Mouse (Mus musculus) inflammation-experienced regulatory T-cells (primary cell): ENCODE measurements around the gene Igflr1. TPM values are rescaled to one million over a fixed set of nuclear protein-coding genes. Genes with fewer than 3 reads are reported as not detected.

ENCODE experiments used
- polyA plus RNA-seq, 2 experiments: library from polyadenylated mRNA; unstranded; fragments of 100-300 nt; shearing (Covaris generic); gene quantifications; one replicate each; pipeline ENCODE4 v1.2.1; 2017

Gene Igflr1
- polyA plus RNA-seq: 100 to 1,000 TPM in 1 of 2 experiments, 10 to 100 TPM in 1; 76.2 to 250 TPM

DNA sequence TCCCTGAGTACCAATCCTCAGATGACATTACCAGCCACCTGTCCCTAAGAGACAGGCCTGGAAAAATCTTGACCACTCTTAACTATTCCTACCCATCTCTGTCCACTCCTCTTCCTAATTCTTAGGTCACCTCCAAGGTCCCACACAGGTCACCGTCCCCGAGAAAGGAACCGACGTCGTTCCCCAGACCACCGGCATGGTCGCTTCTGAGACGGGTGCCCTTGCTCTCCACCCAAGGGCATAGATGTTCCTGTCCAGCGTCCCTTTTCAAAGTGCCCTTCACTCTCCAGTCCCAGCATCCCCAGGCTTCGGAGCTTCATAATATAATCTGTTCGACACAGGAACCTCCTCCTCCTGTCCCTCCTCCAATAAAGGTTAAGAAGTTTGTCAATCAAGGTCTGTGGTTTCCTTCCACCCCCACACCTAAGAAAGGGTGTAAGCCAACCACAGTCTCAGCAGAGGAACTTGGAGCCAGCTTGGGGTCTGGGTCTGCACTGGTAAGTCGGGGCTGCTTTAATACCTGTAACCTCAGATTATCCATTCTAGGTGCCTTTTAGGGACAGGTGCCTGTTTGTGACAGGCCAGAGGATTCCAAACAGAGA is at the start of gene Igflr1:
Gene Igflr1, plus strand, starts transcription at position 458 of the 602 bp plus-strand sequence.

DNA sequence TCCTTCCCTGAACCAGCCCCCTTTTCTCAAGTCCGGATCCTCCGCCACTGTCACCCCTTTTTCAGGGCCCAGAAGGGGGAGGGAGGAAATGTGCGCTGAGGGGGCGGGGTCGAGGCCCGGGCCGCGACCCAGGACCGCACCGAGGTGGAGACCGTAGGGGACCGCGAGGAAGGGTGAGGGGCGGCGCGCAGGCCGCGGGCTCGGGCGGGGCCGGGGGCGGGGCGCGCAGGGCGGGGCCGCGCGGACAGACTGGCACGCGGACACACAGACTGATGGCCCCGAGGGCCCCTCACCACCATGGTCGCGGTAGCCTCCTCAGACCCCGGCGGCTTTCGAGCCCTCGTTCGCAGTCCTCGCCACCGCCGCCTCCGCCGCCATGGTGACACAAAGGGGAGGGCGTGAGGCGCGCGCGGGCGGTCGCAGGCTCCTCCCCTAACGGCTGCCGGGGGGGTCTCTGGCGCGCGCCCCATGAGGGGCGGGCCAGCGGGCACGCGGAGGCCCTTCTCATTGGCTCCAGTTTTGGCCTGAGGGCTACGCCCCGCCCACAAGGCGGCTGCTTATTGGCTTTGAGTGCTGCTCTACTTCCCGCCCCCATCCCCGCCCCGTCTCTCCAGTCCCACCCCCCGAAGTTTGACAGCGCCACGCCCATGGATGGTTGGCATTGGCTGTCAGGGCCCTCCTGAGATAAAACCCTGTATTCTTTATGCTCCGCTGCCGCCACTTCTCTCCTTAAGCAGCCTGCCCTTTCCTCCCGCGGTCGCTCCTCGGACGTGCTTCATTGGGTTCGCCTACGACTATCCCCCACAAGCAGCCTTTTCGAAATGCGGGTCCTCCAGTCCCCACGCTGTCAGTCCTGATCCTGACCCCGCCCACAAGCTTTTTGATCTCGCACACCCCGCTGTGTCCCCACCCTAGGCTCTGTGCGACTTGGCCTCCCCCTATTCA is 30.3 kb upstream of the Igflr1 start, which contains the start of gene Arhgap33:
Gene Arhgap33, minus strand, starts transcription at position 428 of the 945 bp plus-strand sequence.

DNA sequence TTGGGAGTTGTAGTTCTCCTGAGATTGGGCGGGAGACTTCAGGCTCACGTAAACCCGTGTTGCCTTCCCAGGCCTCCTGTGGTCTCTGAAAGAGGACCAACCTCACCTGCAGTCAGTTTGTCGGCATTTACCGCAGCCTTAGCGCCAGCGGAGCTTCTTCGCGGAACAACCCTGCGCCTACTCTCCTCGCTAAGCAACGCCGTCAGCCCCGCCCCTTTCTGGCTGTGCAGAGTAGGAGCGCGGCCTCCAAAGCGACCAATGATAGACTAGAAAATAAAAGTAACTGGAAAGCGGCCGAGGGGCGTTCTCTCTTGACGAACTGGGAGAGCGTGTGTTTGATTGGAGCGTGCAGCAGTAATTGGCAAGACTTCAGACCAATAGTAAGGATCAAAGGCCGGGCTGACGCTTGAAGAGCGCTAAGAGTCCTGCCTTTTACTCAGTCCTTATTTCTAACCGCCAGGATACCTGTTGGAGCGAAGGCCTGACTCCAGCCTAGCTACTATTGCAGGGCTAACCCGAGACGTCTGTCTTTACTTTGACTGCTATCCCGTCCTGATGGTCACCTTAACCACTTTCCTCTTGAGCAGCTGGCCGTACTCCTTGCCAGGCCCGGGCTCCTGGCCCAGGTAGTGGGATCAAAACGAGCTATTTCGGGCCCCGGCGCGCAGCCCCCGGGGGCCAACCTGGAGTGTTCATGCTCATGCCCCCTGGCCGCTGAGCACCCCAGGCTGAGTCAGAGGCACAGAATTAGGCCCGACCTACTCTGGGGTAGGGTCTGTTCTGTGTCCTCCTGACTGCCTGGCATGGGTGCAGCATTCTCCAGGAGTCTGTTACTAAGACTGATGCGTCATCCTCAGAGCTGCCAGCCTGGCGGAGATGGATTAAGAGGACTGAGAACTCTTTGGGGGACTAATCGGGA is 12.9 kb upstream of the Igflr1 start, which contains the start of the genes Hspb6 and Proser3:
Gene Hspb6, plus strand, starts transcription at position 77 of the 919 bp plus-strand sequence.
Gene Proser3, minus strand, starts transcription at position 198 of the 919 bp plus-strand sequence.

DNA sequence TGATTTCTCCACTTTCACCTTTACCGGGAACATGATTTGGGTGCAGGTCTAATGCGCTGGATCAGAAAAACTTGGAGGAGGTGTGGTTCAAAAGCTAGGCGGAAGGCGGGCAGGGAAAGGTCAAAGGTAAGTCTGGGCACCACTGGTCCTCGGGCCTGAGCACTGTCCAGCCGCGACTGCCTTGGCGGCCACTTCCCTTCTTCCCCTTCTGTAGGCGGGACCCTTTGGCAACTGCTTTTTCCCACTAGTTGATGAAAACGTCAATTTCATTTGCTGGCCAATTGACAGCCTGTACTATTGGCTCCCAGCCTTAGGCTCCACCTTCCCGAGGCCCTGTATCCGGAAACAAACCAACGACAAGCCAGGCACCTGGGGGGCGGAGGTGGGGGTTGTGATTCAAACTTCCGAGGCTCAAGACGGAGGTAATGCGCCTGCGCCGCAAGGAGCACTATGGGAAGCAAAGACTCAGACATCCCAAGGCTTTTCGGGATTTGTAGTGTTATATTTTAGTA is 5.7 kb upstream of the Igflr1 start, which contains the start of gene Lin37:
Gene Lin37, minus strand, starts transcription at position 396 of the 512 bp plus-strand sequence.

DNA sequence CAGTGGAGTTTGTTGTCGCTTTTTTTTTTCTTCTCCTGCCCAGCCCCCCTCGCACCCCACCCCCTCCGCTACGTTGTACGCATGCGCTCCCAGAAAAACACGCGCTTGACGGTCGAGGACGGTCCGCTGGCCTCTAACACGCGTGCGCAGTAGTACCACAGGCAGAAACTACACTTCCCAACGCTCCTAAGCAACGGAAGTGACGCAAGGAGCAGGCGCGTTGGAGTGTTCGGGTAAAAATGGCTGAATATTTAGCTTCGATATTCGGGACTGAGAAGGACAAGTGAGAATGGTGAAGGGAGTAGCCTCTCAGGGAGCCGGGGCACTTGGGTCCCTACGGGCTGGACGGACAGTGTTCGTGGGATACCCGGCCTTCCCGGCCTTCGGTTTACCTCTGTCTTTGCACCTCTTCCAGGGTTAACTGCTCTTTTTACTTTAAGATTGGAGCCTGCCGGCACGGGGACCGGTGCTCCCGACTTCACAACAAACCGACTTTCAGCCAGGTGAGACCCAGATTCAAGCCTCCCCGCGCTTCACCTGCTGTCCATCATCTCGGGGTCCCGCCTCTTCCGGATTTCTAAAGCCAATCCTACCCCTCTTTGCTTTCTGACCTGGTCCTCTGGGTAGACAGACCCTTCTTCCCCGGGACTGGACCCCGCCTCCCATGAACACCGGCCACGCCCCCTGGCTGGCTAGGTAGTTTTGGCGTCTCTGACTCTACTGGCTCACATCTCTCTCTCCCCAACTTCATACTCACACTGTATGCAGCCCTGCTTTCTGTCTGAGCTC is 1.9 kb upstream of the Igflr1 start, which contains the start of the genes U2af1l4, Gm49396 and Psenen:
Gene U2af1l4, plus strand, starts transcription at position 185 of the 789 bp plus-strand sequence.
Gene Gm49396, plus strand, starts transcription at position 228 of the 789 bp plus-strand sequence.
Gene Psenen, minus strand, starts transcription at position 511 of the 789 bp plus-strand sequence.

DNA sequence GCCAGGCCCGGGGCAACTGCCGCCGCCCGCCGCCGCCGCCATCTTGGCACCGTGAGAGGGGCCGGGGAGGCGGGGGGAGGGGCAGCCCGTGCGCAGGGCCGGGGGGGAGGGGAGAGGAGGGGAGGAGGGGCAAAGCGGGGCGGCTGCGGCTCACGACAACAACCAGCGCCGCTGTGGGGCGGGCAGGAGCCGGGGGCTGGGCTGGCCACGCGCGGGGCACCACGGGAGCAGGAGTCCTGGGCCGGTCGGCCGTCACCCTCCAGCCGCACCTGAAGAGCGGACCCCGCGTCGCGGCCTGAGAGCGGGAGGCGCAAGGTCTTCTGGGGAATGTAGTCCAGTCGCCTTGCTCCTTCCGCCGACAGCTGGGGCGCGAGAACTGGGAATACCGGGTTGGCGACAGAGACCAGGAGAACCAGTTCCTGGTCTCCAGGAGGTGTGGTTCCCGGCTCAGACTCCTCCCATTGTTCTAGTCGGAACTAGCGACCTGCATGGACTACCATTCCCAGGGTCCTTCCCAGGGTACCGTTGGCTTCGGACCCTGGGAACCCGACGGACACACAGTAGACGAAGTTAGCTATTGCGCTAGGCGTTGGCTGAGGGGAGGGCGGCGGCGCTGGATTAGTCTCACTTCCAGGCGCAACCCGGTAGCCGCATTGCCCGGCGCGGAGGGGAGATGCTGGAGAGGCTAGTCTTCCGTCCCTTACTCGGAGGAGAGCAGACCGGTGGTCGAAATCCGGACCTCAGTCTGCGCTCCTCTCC is 23.6 kb downstream of the Igflr1 start, which contains the start of gene Kmt2b:
Gene Kmt2b, minus strand, starts transcription at position 51 of the 759 bp plus-strand sequence.

DNA sequence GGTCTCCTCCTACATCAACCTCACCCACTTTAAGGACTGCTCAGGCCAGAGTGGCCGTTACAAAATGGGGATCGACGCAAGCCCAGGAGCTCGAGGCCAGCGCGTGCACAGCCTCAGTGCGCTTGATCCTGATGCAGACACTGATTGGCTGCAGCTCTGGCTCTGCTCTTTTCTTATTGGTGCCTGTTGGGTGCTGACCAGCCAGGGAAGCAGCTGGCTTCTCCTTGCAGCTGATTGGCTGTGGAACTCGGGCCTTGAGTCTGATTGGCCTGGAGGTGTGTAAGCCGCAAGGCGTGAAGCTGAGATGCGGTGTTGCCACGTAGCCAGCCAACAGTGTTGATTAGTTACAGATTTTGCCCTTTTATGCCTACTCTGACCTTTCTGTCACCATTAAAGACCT is 33.6 kb downstream of the Igflr1 start, which contains the start of gene Zbtb32:
Gene Zbtb32, minus strand, starts transcription at position 124 of the 400 bp plus-strand sequence.

DNA sequence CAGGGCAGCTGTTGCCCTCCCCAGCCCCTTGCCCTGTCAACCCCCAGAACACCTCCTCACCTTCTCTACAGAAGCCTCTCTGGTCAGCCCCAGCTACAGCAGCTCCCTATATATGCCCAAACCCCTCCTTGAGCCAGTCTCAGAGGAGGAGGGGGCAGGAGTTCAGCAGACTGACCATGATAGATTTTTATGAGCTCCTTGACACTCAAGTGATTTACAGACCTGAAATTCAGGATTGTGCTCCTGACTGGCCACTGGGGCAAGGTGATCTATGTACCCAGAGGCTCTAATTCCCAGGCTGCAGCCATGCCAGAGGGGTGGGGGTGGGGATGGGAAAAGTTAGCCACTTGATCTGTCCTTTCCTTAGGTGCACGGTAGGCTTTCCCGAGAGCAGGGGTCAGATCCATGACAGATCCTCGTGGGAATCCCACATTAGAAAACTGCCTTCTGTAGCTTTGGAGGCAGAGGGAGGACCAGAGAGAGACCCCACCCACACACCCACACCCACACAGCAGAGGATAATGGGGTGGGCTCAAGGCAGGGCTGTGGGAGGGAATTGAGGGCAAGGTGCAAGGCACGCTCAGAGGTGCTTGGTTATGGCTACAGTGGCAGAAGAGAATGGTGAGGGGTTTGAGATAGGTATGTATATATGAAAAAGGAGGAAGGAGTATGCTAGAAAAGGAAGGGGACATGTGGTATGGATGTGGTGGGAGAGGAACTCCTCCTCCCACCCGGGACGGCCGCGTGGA is 47.6 kb downstream of the Igflr1 start, which contains the start of gene Upk1a:
Gene Upk1a, minus strand, starts transcription at position 194 of the 749 bp plus-strand sequence.

Other genes starting within 250 kb of the Igflr1 start
- not detected for gene E130208F15Rik, start 243.7 kb upstream of the Igflr1 start, polyA plus RNA-seq
- gene Sdhaf1, start 241.5 kb upstream of the Igflr1 start, polyA plus RNA-seq: 10 to 100 TPM; 36.0 to 57.6 TPM
- gene Lrfn3, start 202.7 kb upstream of the Igflr1 start, polyA plus RNA-seq: not detected
- gene Tyrobp, start 151.7 kb upstream of the Igflr1 start, polyA plus RNA-seq: 10 to 100 TPM in 1 of 2 experiments, 1 to 10 TPM in 1; 2.4 to 16.6 TPM
- 100 to 1,000 TPM; 388 to 519 TPM for gene Hcst, start 145.6 kb upstream of the Igflr1 start, polyA plus RNA-seq
- 100 to 1,000 TPM in 1 of 2 experiments, 10 to 100 TPM in 1; 93.7 to 126 TPM for gene Nfkbid, start 143.7 kb upstream of the Igflr1 start, polyA plus RNA-seq
- gene Aplp1, start 119.9 kb upstream of the Igflr1 start, polyA plus RNA-seq: 10 to 100 TPM; 25.4 to 35.3 TPM
- not detected for gene Kirrel2, start 107.7 kb upstream of the Igflr1 start, polyA plus RNA-seq
- not detected for gene Nphs1, start 107.1 kb upstream of the Igflr1 start, polyA plus RNA-seq
- under 1 TPM in 1 of 2 experiments, not detected in 1; 0.95 TPM for gene Prodh2, start 71.8 kb upstream of the Igflr1 start, polyA plus RNA-seq
- gene Arhgap33, start 30.4 kb upstream of the Igflr1 start, polyA plus RNA-seq: 1 to 10 TPM in 1 of 2 experiments, under 1 TPM in 1; 0.82 to 1.1 TPM
- 1 to 10 TPM; 3.4 to 7.8 TPM for gene Hspb6, start 13.2 kb upstream of the Igflr1 start, polyA plus RNA-seq
- 1 to 10 TPM; 6.0 to 9.2 TPM for gene Proser3, start 13.1 kb upstream of the Igflr1 start, polyA plus RNA-seq
- 10 to 100 TPM; 80.6 to 85.0 TPM for gene Lin37, start 5.6 kb upstream of the Igflr1 start, polyA plus RNA-seq
- gene U2af1l4, start 2.1 kb upstream of the Igflr1 start, polyA plus RNA-seq: 10 to 100 TPM; 39.3 to 39.7 TPM
- 10 to 100 TPM; 76.1 to 100.0 TPM for gene Gm49396, start 2.1 kb upstream of the Igflr1 start, polyA plus RNA-seq
- gene Psenen, start 1.8 kb upstream of the Igflr1 start, polyA plus RNA-seq: 100 to 1,000 TPM; 211 to 228 TPM
- 10 to 100 TPM; 10.6 to 16.5 TPM for gene Kmt2b, start 23.3 kb downstream of the Igflr1 start, polyA plus RNA-seq
- 10 to 100 TPM in 1 of 2 experiments, 1 to 10 TPM in 1; 5.3 to 20.8 TPM for gene Zbtb32, start 33.5 kb downstream of the Igflr1 start, polyA plus RNA-seq
- 1 to 10 TPM in 1 of 2 experiments, not detected in 1; 1.6 TPM for gene Upk1a, start 47.4 kb downstream of the Igflr1 start, polyA plus RNA-seq
- 100 to 1,000 TPM; 588 to 621 TPM for gene Cox6b1, start 60.7 kb downstream of the Igflr1 start, polyA plus RNA-seq
- not detected for gene Etv2, start 70.4 kb downstream of the Igflr1 start, polyA plus RNA-seq
- 100 to 1,000 TPM; 177 to 208 TPM for gene Rbm42, start 84.9 kb downstream of the Igflr1 start, polyA plus RNA-seq
- gene Haus5, start 99.6 kb downstream of the Igflr1 start, polyA plus RNA-seq: 10 to 100 TPM; 34.8 to 50.8 TPM
- gene Pmis2, start 106.2 kb downstream of the Igflr1 start, polyA plus RNA-seq: 1 to 10 TPM in 1 of 2 experiments, not detected in 1; 3.0 TPM
- gene 2200002J24Rik, start 133.5 kb downstream of the Igflr1 start, polyA plus RNA-seq: not detected
- gene Atp4a, start 146.8 kb downstream of the Igflr1 start, polyA plus RNA-seq: 1 to 10 TPM in 1 of 2 experiments, not detected in 1; 2.4 TPM
- 100 to 1,000 TPM; 107 to 111 TPM for gene Tmem147, start 164.1 kb downstream of the Igflr1 start, polyA plus RNA-seq
- 1 to 10 TPM in 1 of 2 experiments, under 1 TPM in 1; 0.40 to 1.6 TPM for gene Gapdhs, start 178.3 kb downstream of the Igflr1 start, polyA plus RNA-seq
- gene Sbsn, start 186.0 kb downstream of the Igflr1 start, polyA plus RNA-seq: 1 to 10 TPM in 1 of 2 experiments, not detected in 1; 2.9 TPM
- under 1 TPM in 1 of 2 experiments, not detected in 1; 0.37 TPM for gene Dmkn, start 198.3 kb downstream of the Igflr1 start, polyA plus RNA-seq
- not detected for gene Krtdap, start 222.5 kb downstream of the Igflr1 start, polyA plus RNA-seq